Mouse (Mus musculus) ovary, adult 2 months (tissue): Measurements from ENCODE around the gene Rdm1. TPM values are rescaled to one million over a fixed set of nuclear protein-coding genes. Genes with fewer than 3 reads are reported as not detected.

Experiments used
- polyA plus RNA-seq: library from polyadenylated mRNA; depleted of rRNA; stranded (reverse); fragments of >200 nt; gene quantifications from 2 replicates; pipeline ENCODE4 v1.2.3, GENCODE M21; 2012; rRNA removed

Gene Rdm1
- polyA plus RNA-seq = 23.0 and 23.3 TPM in 2 replicates

DNA sequence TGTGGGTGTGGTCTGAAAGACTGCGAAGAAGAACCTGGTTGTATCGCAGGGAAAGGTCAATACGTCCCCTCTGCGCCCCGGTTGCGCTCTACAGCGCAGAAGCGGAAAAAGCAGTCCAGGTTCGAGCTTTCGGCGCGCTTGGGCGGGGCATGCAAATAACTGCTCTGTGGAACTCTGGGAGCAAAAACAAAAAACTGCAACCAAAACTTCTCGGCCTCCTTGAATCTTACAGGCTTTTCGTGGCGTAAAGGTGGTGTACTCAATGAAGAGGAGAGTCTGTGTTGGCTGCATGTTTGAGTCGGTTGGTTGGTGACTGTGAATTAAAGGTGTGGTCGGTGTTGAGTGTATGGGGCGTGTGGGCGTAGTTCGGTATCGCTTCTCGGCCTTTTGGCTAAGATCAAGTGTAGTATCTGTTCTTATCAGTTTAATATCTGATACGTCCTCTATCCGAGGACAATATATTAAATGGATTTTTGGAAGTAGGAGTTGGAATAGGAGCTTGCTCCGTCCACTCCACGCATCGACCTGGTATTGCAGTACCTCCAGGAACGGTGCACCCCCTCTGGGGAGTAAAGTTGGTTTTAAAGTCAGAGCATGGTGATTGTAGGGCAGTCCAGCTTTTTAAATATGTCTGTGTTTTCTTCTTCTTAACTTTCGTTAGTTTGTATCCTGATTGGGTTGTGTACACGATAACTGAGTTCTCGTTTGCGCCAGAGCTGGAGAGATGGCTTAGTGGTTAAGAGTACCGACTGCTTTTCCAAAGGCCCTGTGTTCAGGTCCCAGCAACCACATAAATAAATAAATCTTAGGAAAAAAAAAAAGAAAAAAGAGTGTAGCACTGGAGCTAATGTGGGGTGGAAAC, at the start of gene Rdm1:
Gene Rdm1 (plus strand): TSS at position 201 of the 862 bp plus-strand sequence.

DNA sequence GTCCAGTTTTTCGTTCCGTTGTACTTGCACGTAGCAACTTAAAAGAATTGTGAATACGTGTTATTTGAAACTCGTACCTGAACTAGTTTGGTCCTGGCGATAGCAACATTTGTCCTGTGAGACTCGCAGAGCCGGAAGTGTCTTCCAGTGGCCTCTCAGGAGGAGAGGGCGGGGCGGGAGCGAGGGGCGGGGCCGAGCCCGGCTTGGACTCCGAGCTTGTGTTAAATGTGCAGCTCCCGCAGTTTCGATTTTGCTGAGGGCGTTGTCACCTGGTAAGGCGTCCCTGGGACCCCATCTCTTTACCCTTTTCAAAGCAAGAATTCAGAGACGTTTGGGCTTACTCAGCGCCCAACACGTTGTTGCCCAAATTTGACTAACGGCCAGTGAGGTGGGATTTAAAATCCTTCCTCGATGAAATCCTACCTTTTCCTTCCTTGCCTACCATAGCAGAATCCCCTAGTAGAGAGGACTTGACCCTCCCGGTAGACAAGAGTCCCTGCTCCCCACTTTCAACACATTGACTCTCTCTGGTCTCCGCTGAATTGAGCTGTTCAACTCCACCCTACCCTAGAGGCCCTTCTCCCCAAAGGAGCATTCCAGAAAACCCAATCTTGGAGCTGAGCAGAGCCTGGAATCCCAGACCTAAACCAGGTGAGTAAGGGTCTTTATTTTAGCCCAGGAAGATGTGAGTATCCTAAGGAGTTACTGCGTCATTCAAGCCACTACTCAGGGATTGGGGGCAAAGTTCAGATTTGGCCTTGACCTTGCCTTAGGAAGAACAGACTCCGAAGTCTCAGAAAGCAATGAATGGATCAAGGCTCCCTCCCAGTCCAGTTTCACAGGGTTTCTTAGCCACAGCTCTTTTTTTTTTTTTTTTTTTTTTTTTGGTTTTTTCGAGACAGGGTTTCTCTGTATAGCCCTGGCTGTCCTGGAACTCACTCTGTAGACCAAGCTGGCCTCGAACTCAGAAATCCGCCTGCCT, 44.6 kb upstream of the Rdm1 start, which contains the start of gene Tmem106a:
Gene Tmem106a (plus strand): TSS at position 189 of the 982 bp plus-strand sequence.

DNA sequence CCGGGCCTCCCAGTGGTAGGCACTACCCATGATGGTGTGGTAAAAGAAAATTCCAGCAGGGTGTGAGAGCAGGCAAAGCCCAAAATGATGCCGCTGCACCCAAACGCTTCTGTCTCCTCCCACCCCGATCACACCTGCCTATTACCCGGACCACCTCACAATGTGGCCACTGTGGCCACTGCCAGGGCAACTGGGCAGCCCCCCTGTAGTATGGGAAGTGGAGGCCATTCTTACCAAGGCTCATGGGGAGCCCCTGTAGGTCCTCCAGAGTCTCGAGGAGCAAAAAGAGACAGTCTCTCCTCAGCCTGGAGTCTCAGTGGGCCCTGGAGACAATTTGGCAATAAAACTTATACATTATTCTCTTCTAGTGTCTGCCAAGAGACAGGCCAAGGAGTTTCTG, 27.8 kb upstream of the Rdm1 start, which contains the start of gene Gm11634:
Gene Gm11634 (minus strand): TSS at position 101 of the 400 bp plus-strand sequence.

DNA sequence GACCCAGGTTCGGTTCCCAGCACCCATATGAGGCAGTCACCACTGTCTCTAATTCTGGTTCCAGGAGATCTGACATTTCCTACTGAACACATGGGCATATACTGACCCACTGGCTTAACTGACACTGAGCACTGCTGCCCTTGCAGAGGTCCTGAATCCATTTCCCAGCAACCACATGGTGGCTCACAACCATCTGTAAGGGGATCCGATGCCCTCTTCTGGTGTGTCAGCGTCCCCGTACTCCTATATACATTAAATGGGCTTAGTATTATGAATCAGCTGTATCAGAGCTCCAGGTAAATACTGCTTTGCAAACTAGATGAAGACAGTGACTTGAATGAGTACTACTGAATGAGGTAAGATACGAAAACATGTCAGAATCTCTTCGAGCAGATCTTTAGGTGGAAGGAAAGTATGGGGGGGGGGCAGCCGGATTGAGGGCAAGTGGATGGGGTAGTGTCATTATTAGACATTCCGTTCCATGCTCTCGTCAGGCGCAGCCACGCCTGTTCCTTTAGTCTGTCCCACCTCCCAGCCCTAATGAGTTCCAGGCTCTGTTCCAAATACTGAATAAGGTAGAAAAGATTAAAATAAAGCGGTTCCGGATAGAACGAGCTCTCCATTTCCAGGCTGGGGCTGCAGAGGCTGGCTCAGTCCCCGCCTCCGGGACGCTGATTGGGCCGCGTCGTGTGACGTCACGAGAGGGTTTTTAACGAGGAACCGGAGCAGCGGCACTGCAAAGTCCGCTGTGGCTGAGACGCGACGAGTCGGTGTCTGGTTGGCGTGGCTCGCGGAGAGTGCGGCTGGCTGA, 38.0 kb downstream of the Rdm1 start, which contains the start of gene Arl4d:
Gene Arl4d (plus strand): TSS at position 717 of the 811 bp plus-strand sequence.

Other genes with a start within 250 kb of the Rdm1 start
- 29.9 and 36.8 TPM in 2 replicates for gene Aarsd1, start 209.6 kb upstream of the Rdm1 start, polyA plus RNA-seq
- gene Gm27029, start 202.4 kb upstream of the Rdm1 start, polyA plus RNA-seq = 0.37 and 0.47 TPM in 2 replicates
- gene Rundc1, start 202.1 kb upstream of the Rdm1 start, polyA plus RNA-seq = 29.4 TPM in 2 replicates
- gene Ptges3l, start 201.9 kb upstream of the Rdm1 start, polyA plus RNA-seq = 3.0 and 3.7 TPM in 2 replicates
- 502 and 570 TPM in 2 replicates for gene Rpl27, start 184.9 kb upstream of the Rdm1 start, polyA plus RNA-seq
- 34.0 and 41.4 TPM in 2 replicates for gene Ifi35, start 178.8 kb upstream of the Rdm1 start, polyA plus RNA-seq
- gene Rnd2, start 162.2 kb upstream of the Rdm1 start, polyA plus RNA-seq = 51.3 and 74.9 TPM in 2 replicates
- gene Vat1, start 161.0 kb upstream of the Rdm1 start, polyA plus RNA-seq = 177 and 199 TPM in 2 replicates
- gene Brca1, start 75.2 kb upstream of the Rdm1 start, polyA plus RNA-seq = 1.8 and 2.1 TPM in 2 replicates
- 125 and 130 TPM in 2 replicates for gene Nbr1, start 75.0 kb upstream of the Rdm1 start, polyA plus RNA-seq
- 22.4 and 28.1 TPM in 2 replicates for gene Tmem106a, start 45.0 kb upstream of the Rdm1 start, polyA plus RNA-seq
- gene Gm11634, start 27.9 kb upstream of the Rdm1 start, polyA plus RNA-seq = not detected in 2 replicates
- 19.7 and 24.1 TPM in 2 replicates for gene Arl4d, start 38.3 kb downstream of the Rdm1 start, polyA plus RNA-seq
- 11.8 and 13.4 TPM in 2 replicates for gene Dhx8, start 105.7 kb downstream of the Rdm1 start, polyA plus RNA-seq
- 2.4 and 2.6 TPM in 2 replicates for gene Etv4, start 158.2 kb downstream of the Rdm1 start, polyA plus RNA-seq